Mouse (Mus musculus): ENCODE data around the gene Hyal2. TPM values are rescaled to one million over a fixed set of nuclear protein-coding genes. Genes with fewer than 3 reads are reported as not detected.

Gene Hyal2
- total and polyA plus RNA-seq, 2 experiments from 2014 or later = 42.7 to 65.3 TPM

DNA sequence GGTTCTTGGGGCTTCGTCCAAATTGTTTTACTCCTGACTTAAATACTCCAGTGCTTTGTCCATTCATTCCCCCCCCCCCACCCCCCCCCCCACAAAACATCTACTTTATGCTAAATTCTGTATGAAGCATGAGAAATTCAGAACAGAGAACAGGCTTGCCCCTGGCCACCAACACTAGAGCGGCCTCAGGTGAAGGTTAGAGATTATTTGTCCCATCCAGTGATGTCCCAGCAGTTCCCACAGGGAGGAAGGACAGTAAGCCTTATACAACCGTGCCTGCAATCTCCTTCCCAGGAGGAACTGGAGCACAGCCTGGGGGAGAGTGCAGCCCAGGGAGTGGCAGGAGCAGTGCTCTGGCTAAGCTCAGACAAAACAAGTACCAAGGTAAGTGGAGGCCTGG is 10.8 kb downstream of the Hyal2 start, which contains the start of gene Naa80:
Gene Naa80, plus strand, starts transcription at position 301 of the 400 bp plus-strand sequence.
- Histone ChIP-seq H3K4me3 (ENCODE audit: low read depth, low read length) (no peak within 1 kb of the TSS), H3K27ac (ENCODE audit: low read depth, low read length) (no peak within 1 kb of the TSS), H3K4me1 (ENCODE audit: insufficient read depth, low read length) (0 out of 2 replicates have a peak, but pooled peaks cover 11% of the 10 kb centered on the region), H3K9ac (replicated peaks; ENCODE audit: low read length, poor library complexity, severe bottlenecking) (no peak within 1 kb of the TSS), H3K9me3 (ENCODE audit: low read length) (no peaks in the 10 kb centered on the region), H3K27me3 (ENCODE audit: insufficient read depth, low read length) (no peaks in the 10 kb centered on the region), H3K4me2 (ENCODE audit: low read depth, low read length, poor library complexity, severe bottlenecking) (no peak within 1 kb of the TSS), H3K36me3 (ENCODE audit: insufficient read depth, low read length) (peaks cover 6% of the 10 kb centered on the region)
- ATAC-seq (ENCODE audit: low FRiP score) (no peak), DNase-seq (ENCODE audit: low spot score) (no peak)
- TF ChIP-seq CTCF (IDR thresholded peaks at IDR 0.05) = no peak
- 75% methylated on average over 3 of the region's 3 CpGs for WGBS

DNA sequence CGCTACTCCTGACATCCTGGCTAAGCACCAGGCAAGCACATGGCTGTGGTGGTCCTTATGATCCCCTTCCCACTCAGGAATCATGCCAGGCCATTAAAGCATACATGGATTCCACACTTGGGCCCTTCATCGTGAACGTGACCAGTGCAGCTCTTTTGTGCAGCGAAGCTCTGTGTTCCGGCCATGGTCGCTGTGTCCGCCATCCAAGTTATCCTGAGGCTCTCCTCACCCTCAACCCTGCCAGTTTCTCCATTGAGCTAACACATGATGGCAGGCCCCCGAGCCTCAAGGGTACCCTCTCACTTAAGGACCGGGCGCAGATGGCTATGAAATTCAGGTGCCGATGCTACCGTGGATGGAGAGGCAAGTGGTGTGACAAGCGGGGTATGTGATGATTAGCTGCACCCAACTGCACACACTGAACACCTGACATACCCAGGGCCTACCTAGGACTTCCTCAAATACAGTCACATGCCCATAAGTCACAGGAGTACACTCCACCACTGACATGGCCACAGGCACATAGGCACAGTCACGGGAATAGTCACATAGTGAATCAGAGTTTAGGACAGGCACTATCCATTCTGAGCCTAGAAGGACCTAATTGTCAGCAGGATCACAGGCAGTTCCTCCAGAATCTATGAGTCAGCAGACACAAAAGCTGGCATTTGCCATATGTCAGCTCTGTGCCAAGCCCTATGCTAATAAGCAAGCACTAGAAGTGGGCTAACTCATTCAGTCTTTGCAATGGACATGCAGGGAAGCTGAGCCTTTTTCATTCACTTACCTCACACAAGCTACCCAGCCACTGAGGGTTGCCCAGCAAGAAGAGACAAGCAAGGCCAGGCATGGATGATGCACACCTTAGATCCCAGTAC is 11.5 kb downstream of the Hyal2 start:
- Histone ChIP-seq H3K27ac (ENCODE audit: low read depth, low read length) (no peak overlapping the region), H3K9ac (replicated peaks; ENCODE audit: low read length, poor library complexity, severe bottlenecking) (no peak overlapping the region)
- 96% methylated on average over 14 of the region's 14 CpGs for WGBS

DNA sequence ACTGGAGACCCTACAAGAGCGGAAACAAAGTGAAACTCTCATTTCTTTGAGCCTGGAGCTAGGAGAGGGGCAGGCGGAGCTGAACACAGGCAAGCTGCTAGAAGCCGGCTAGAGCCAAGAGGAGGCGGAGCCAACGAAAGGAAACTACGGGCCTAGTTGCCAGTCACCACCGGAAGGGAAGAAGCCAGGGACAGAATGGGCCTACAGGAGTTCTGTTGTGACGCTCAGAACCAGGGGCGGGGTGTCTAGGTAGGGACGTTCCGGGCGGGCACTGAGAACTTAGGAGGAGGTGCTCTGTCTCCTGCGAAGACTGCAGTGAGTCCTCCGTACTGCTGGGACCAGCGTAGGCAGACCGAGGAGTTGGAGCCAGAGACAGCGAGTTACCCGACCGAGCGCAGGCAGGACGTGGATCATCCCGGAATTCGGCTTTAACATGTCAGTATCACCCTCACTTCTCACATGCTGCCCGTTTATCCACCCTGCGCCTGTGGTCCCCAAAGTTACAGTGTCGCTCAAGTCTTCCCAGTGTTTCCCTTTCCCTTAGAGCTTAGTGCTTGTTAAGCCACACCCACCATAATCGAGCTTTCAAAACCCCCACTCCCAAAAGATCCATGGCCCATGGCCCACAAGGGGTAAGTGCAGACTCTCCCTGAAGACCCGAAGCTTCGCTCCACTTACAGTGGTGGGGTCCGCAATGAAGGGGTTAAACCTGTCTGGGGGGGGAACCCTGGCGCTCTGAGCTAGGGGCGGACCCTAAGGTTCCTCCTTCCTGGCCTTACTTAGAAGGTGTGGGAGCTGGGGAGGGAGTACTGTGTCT is 13.0 kb downstream of the Hyal2 start, which contains the start of gene Hyal3:
Gene Hyal3, plus strand, starts transcription at position 318 of the 817 bp plus-strand sequence.
- H3K9me3 ChIP-seq (ENCODE audit: low read length) = no peaks in the 10 kb centered on the region
- ATAC-seq (ENCODE audit: low FRiP score) = peak; percentile 78
- H3K4me2 ChIP-seq (ENCODE audit: low read depth, low read length, poor library complexity, severe bottlenecking) = peak within 1 kb of the TSS; percentile 88
- DNase-seq (ENCODE audit: low spot score) = peak; percentile 94
- peak within 1 kb of the TSS; percentile 79 for H3K9ac ChIP-seq (replicated peaks; ENCODE audit: low read length, poor library complexity, severe bottlenecking)
- H3K4me3 ChIP-seq (ENCODE audit: low read depth, low read length) = peak within 1 kb of the TSS; percentile 60
- WGBS = 1% methylated on average over 32 of the region's 32 CpGs
- TF ChIP-seq CTCF (IDR thresholded peaks at IDR 0.05) = no peak
- no peaks in the 10 kb centered on the region for H3K27me3 ChIP-seq (ENCODE audit: insufficient read depth, low read length)
- peaks cover 6% of the 10 kb centered on the region for H3K36me3 ChIP-seq (ENCODE audit: insufficient read depth, low read length)
- H3K27ac ChIP-seq (ENCODE audit: low read depth, low read length) = peak within 1 kb of the TSS; percentile 81
- 0 out of 2 replicates have a peak, but pooled peaks cover 11% of the 10 kb centered on the region for H3K4me1 ChIP-seq (ENCODE audit: insufficient read depth, low read length)

More for the DNA sequence above, 11.5 kb downstream of the Hyal2 start:
- Histone ChIP-seq H3K4me1 (ENCODE audit: insufficient read depth, low read length) (0 out of 2 replicates have a peak, but pooled peaks cover 11% of the 10 kb centered on the region), H3K27me3 (ENCODE audit: insufficient read depth, low read length) (no peaks in the 10 kb centered on the region), H3K4me3 (ENCODE audit: low read depth, low read length) (no peak overlapping the region), H3K9me3 (ENCODE audit: low read length) (no peaks in the 10 kb centered on the region), H3K4me2 (ENCODE audit: low read depth, low read length, poor library complexity, severe bottlenecking) (no peak overlapping the region), H3K36me3 (ENCODE audit: insufficient read depth, low read length) (peaks cover 6% of the 10 kb centered on the region)
- DNase-seq (ENCODE audit: low spot score) (no peak), ATAC-seq (ENCODE audit: low FRiP score) (no peak)
- TF ChIP-seq CTCF (IDR thresholded peaks at IDR 0.05) = no peak

DNA sequence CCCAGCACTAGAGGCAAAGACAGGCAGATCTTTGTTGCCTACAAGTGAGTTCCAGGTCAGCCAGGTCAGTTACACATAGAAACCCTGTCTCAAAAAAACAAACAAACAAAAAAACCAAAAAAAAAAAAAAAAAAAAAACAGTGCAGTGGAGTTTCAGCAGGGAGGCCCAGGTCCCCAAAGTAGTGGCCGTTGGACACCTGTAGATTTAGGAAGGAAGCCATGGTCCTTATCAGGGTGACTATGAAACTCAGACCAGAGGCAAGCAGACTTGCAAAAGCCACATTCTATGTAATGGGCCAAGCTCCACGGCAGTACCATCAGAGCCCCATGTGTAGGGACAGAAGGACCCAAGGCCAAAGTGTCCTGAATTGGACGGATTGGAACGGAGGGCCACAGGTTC is 13.8 kb downstream of the Hyal2 start:
- Histone ChIP-seq H3K9me3 (ENCODE audit: low read length) (no peaks in the 10 kb centered on the region), H3K36me3 (ENCODE audit: insufficient read depth, low read length) (peaks cover 6% of the 10 kb centered on the region), H3K4me2 (ENCODE audit: low read depth, low read length, poor library complexity, severe bottlenecking) (peak overlapping the region; percentile 88), H3K9ac (replicated peaks; ENCODE audit: low read length, poor library complexity, severe bottlenecking) (peak overlapping the region; percentile 79), H3K27ac (ENCODE audit: low read depth, low read length) (no peak overlapping the region), H3K4me1 (ENCODE audit: insufficient read depth, low read length) (0 out of 2 replicates have a peak, but pooled peaks cover 11% of the 10 kb centered on the region), H3K27me3 (ENCODE audit: insufficient read depth, low read length) (no peaks in the 10 kb centered on the region), H3K4me3 (ENCODE audit: low read depth, low read length) (peak overlapping the region; percentile 60)
- ATAC-seq (ENCODE audit: low FRiP score) = no peak
- no peak for TF ChIP-seq CTCF (IDR thresholded peaks at IDR 0.05)
- 77% methylated on average over 4 of the region's 4 CpGs for WGBS
- no peak for DNase-seq (ENCODE audit: low spot score)

DNA sequence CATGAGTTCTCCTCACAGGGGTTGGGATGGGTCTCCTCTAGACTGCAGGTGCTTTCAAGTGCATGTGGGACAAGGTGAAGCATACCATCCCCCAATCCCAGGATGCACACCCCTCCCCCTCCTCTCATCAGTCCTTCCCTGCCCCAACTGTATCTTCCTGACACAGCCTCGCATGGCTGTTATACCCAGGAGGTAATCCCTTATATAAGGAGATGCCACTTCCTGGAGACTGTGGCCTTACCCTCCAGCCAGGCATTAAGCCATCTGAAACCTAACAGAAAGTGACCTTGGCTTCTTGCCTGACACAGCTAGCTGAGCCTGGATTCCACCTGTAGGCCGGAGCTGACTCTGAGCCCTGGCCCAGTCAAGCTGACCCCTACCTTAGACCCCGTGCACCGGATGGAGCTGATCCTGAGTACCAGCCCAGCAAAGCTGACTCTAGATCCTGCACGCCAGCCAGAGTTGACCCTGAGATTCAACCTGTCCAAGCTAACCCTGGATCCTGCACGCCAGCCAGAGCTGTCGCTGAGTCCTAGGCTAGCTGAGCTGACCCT is 14.8 kb downstream of the Hyal2 start:
- Histone ChIP-seq H3K4me1 (ENCODE audit: insufficient read depth, low read length) (0 out of 2 replicates have a peak, but pooled peaks cover 11% of the 10 kb centered on the region), H3K27me3 (ENCODE audit: insufficient read depth, low read length) (no peaks in the 10 kb centered on the region), H3K36me3 (ENCODE audit: insufficient read depth, low read length) (peaks cover 6% of the 10 kb centered on the region), H3K9ac (replicated peaks; ENCODE audit: low read length, poor library complexity, severe bottlenecking) (no peak overlapping the region), H3K4me3 (ENCODE audit: low read depth, low read length) (no peak overlapping the region), H3K9me3 (ENCODE audit: low read length) (no peaks in the 10 kb centered on the region), H3K27ac (ENCODE audit: low read depth, low read length) (no peak overlapping the region), H3K4me2 (ENCODE audit: low read depth, low read length, poor library complexity, severe bottlenecking) (no peak overlapping the region)
- WGBS = 87% methylated on average over 7 of the region's 7 CpGs
- no peak for TF ChIP-seq CTCF (IDR thresholded peaks at IDR 0.05)
- ATAC-seq (ENCODE audit: low FRiP score) = no peak
- no peak for DNase-seq (ENCODE audit: low spot score)

All from midbrain, postnatal 0 days (tissue).